In the genomic region with DNA sequence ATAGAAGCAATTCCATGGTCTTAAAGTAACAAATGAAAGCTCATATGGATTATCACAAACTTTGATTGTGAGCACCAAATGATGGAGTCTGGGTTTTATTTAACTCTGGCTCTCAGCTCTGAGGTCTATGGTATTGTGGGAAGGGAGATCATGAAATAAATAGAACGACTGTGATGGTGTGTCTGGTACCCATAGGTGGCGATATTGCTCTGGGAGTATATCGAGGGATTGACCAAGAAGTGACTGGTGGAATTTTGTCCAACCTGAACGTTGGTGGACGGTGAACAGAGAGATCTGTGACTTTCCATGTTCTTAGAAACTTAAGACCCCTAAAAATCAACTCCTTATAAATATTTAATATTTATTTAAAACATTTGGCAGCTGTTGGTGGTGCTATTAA, we compare ENCODE assay signal across 7 mouse cellular contexts.
DNase-seq lines count a peak whose midpoint lies in the region; ATAC-seq and TF ChIP-seq lines count a peak whose summit lies in the region.

No protein-coding gene starts in this region.

- no peaks in the 10 kb centered on the region for H3K36me3 ChIP-seq in kidney, embryonic 16.5 days (ENCODE audit: insufficient read depth, low read length)
- H3K36me3 ChIP-seq in stomach, postnatal 0 days (ENCODE audit: control insufficient read depth, insufficient read depth, low read length): no peaks in the 10 kb centered on the region

- no peak overlapping the region for H3K9ac ChIP-seq in kidney, embryonic 16.5 days (replicated peaks; ENCODE audit: low read length)
- H3K9ac ChIP-seq in stomach, postnatal 0 days (ENCODE audit: low read length): no peak overlapping the region

- H3K4me2 ChIP-seq in kidney, embryonic 16.5 days (replicated peaks; ENCODE audit: low read depth, low read length): no peak overlapping the region
- H3K4me2 ChIP-seq in stomach, postnatal 0 days (replicated peaks; ENCODE audit: low read depth): no peak overlapping the region

- H3K9me3 ChIP-seq in kidney, embryonic 16.5 days (ENCODE audit: low read length): no peaks in the 10 kb centered on the region
- H3K9me3 ChIP-seq in stomach, postnatal 0 days (ENCODE audit: control insufficient read depth, low read length): no peaks in the 10 kb centered on the region

- H3K4me3 ChIP-seq in kidney, embryonic 16.5 days (ENCODE audit: low read length): no peak overlapping the region
- no peak overlapping the region for H3K4me3 ChIP-seq in stomach, postnatal 0 days (ENCODE audit: low read depth, low read length)

- H3K27me3 ChIP-seq in kidney, embryonic 16.5 days (ENCODE audit: insufficient read depth, low read length): no peaks in the 10 kb centered on the region
- no peaks in the 10 kb centered on the region for H3K27me3 ChIP-seq in stomach, postnatal 0 days (ENCODE audit: control insufficient read depth, insufficient read depth, low read length)

- DNase-seq in kidney, adult 11 months: no peak
- DNase-seq in ES-CJ7 (ENCODE audit: low read depth, low spot score) (peak; percentile 75), ZHBTc4 (ENCODE audit: low read depth, low spot score) (peak; percentile 62)
- peak; percentile 48 for DNase-seq in forelimb bud, embryonic 11.5 days (ENCODE audit: low read depth, low spot score)
- peak; percentile 24 for DNase-seq in stomach, postnatal 0 days (ENCODE audit: low spot score)

- H3K27ac ChIP-seq in kidney, embryonic 16.5 days (ENCODE audit: low read length): no peak overlapping the region
- H3K27ac ChIP-seq in stomach, postnatal 0 days (replicated peaks): no peak overlapping the region

- no peaks in the 10 kb centered on the region for H3K4me1 ChIP-seq in kidney, embryonic 16.5 days (ENCODE audit: insufficient read depth, low read length)
- H3K4me1 ChIP-seq in stomach, postnatal 0 days (replicated peaks; ENCODE audit: control insufficient read depth, insufficient read depth): no peaks in the 10 kb centered on the region

- TF ChIP-seq EP300 in stomach, postnatal 0 days (optimal IDR thresholded peaks at IDR 0.05): no peak

- peak; percentile 76 for TF ChIP-seq CTCF in stomach, postnatal 0 days (IDR thresholded peaks at IDR 0.05; ENCODE audit: low read depth)

- WGBS in kidney, embryonic 16.5 days: 22% methylated on average over 5 of the region's 5 CpGs
- WGBS in stomach, postnatal 0 days: 18% methylated on average over 5 of the region's 5 CpGs

- ATAC-seq in kidney, embryonic 16.5 days (ENCODE audit: low FRiP score, low TSS enrichment): peak; percentile 46; the same call in 1 of the 2 replicates
- ATAC-seq in stomach, postnatal 0 days (ENCODE audit: low FRiP score, low TSS enrichment): no peak
- ATAC-seq in granulocyte monocyte progenitor cell, adult 5-6 weeks (replicated peaks; ENCODE audit: poor library complexity, severe bottlenecking): no peak
